Mouse (Mus musculus): Measurements from ENCODE around the gene Srp72. TPM values are rescaled to one million over a fixed set of nuclear protein-coding genes. Genes with fewer than 3 reads are reported as not detected.

The Srp72 gene
- 118 TPM for polyA plus RNA-seq (2017; shearing (Covaris generic))

GRCm38 (mm10) chr5:76974554-76975285 is at the start of gene Srp72:
Gene Srp72, plus strand, starts transcription at chr5:76974683.

DNA sequence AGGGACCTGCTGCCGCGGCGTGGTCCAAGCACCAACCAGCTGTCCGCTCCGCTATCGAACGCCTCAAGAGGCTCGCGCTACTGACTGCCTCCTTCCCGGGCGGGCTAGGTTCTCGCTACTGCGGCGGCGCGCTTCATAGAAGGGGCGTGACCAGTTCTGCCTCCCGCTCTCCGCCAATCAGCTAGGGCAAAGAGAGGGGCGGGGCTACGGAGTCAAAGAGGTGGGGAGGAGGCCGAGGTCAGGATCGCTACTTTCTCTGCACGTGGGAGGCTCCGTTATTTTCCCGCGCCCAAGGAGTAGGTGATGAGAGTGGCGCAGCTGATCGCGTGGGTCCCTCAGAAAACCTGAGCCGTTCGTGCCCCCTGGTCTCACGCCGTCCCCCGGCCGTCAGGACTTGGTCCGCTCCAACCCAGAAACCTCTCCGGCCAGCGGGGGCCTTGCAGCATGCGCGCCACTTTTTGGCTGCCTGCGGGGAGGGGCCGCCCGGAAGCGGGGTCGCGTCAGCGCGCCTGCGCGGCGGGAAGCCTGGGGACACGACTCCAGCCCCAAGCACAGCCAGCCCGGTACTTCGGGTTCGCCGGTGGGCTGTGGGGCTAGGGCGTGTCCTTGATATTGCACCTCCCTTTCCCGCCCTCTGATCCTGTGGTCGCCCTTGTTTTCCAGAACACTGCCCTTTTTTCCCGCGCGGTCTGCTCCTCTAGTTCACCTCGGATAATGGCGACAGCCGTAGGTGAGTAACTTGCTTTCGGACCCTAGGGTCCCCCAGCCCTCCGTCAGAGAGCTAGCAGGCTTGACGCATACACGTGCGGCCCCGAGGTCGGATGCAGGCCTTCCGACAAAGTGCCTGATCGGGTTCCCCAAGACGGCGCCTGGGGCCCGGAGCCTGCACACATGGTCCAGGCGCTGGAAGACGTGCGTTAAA is 23.1 kb upstream of the Srp72 start, which contains the start of the genes Paics and Ppat:
TSS of gene Paics (plus strand) at position 202 of the 922 bp plus-strand sequence.
TSS of gene Ppat (minus strand) at position 473 of the 922 bp plus-strand sequence.

DNA sequence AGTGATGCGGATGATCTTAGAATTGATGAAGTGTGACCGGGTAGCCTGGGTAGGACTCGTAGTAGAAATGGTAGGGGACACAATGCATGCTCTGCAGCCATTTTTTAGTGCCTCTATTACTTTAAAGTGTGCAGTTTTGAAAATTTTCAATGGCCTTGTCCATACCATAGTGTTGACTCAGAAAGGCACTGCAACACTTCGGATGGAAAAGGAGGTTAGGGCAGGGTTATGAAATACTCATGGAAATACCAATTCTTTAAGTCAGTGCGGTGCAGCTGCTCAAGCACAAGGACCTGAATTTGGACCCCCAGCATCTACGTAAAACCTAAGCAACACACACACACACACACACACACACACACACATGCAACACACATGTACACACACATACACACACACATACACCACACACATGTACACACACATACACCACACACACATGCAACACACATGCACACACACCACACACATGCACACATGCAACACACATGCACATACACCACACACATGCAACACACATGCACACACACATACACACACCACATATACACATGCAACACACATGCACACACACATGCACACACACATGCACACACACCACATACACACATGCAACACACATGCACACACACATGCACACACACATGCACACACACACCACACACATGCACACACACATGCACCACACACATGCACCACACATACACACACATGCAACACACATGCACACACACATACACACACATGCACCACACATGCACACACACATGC is 29.8 kb downstream of the Srp72 start, which contains the start of gene Arl9:
TSS of gene Arl9 (plus strand) at position 5 of the 771 bp plus-strand sequence.

DNA sequence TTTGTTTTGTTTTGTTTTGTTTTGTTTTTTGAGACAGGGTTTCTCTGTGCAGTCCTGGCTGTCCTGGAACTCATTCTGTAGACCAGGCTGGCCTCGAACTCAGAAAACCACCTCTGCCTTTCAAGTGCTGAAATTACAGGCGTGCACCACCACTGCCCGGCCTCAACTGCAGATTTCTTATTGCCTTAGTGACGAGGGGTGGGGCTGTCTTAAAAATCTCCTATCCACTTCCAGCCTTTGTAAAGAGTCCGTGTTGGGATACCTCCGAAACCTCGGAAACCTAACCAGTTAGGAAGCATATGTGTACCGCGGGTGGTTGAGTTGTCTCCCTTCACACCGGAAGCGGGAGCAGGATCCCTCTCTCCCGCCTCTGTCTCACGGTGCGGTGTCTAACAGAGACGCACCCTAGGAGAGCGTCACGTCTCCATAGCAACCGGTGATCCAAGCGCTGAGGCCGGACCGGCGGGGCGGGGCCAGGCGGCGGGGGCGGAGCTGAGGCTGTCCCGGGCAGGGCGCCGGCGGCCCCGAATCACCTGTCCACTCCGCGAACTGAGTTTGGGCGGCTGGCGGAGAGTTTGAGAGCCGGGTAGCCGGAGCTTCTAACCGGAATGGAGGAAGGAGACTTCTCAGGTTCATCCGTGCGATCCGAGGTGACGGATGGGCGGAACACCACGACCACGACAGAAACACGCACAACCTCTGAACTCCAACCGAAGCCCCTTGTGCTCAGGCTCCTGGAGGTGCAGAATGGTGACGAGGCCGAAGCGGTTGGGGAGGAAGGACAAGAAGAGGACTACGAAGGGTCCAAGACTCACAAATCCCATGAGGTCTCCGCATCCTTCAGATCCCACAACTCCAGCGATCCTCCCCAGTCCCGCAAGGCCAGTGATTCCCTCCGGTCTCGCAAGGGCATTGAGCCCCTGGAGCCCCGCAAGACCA is 41.3 kb downstream of the Srp72 start, which contains the start of gene Thegl:
TSS of gene Thegl (plus strand) at position 480 of the 939 bp plus-strand sequence.

Other genes starting within 250 kb of the Srp72 start
- 26.4 TPM for gene Aasdh, start 69.2 kb upstream of the Srp72 start, polyA plus RNA-seq (2017; shearing (Covaris generic))
- 138 TPM for gene Paics, start 23.4 kb upstream of the Srp72 start, polyA plus RNA-seq (2017; shearing (Covaris generic))
- 58.6 TPM for gene Ppat, start 23.1 kb upstream of the Srp72 start, polyA plus RNA-seq (2017; shearing (Covaris generic))
- not detected for gene Arl9, start 29.4 kb downstream of the Srp72 start, polyA plus RNA-seq (2017; shearing (Covaris generic))
- not detected for gene Thegl, start 41.3 kb downstream of the Srp72 start, polyA plus RNA-seq (2017; shearing (Covaris generic))
- 271 TPM for gene Hopx, start 140.4 kb downstream of the Srp72 start, polyA plus RNA-seq (2017; shearing (Covaris generic))
- gene Spink2, start 236.8 kb downstream of the Srp72 start, polyA plus RNA-seq (2017; shearing (Covaris generic)): not detected